Mouse (Mus musculus): Measurements from ENCODE around the gene Mfsd6.
A peak's percentile ranks its signal among the peaks of the same experiment; 100 is the strongest.

The Mfsd6 gene

DNA sequence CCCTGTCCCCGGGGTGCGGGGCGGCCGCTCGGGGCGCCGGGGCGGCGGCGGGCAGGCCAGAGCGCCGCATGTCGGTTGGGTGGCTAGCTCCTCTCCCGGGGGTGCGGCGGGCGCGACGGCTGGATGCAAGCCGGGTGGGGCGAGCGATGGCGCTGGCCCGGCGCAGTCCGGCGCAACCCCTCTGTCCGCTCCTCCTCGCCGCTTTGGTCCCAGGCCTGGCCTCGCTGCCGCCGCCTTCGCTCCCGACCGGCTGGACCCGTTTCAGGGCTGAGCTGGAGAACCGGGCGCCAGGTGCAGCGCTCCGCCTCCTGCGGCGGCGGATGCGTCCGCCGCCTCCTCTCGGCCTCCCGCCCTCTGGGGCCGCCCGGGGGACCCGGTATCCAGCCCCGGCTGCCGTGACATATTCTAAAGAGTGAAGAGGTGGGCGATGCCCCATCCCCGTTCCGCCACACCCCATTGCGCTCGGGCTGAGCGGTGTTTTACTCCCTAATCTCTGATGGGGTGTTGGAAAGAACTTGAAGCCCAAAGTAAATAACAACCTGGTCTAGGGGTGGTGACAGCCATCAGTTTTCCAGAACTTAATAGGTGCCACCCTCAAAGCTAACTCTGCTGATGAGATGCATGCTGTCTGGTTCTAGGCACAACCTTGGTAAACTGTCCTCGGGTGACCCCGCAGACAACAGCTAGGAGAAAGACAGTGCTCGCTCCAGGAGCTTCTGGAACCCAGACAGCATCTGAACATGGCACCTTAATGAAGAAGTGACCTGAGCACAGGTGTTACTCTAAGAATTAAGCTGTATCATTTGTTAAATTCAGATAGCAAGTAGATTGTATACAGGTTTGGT is at the start of gene Mfsd6:
Gene Mfsd6 (minus strand): TSS at position 407 of the 845 bp plus-strand sequence.
- no peak for DNase-seq (ENCODE audit: extremely low spot score, low read depth, low spot score)

GRCm38 (mm10) chr1:52765176-52766111 is 38.2 kb upstream of the Mfsd6 start:
- no peak for DNase-seq (ENCODE audit: extremely low spot score, low read depth, low spot score)

DNA sequence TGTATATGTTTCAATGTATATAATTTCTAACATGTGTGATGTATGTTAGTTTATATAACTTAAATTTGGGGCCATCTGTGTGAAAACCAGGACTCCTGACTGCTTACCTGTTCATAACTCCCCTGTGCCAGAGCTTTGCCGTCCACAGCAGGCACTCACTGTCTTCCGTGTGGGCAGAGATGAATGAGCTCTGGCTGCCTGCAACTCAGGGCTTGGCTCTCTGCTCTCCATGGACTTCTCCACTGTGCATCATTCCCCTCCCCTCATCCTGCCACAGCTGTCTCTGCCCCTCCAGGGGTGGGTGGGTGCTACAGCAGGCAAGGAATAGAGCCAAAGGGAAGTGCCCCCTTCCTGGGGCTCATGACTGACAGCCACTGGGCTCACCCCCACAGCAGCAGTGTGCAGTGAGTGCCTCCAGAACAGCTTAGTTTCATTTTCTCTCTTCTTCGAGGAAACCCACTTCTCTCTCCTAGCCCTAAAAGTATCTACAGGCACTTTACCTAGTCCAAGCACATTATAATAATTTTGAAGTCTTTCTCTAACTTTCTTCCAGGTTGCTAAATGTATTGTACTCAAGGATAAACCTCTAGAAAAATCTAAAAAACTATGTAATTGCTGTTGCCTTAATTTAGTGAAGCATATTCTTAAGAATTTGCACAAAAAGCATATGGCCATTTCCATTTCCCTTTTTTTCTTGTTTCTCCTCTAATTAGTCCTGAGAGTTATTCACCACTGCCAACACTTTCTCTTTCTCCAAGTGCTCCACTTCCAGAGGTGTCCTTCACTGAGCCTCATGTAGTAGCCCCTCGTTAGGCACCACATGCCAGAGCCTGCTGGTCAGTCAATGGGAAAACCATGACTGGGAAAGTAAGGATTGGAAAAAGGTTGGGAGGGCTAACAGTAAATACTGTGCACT is 36.9 kb upstream of the Mfsd6 start:
- no peak for DNase-seq (ENCODE audit: extremely low spot score, low read depth, low spot score)

GRCm38 (mm10) chr1:52758174-52758573 is 30.9 kb upstream of the Mfsd6 start:
- DNase-seq (ENCODE audit: extremely low spot score, low read depth, low spot score): no peak

DNA sequence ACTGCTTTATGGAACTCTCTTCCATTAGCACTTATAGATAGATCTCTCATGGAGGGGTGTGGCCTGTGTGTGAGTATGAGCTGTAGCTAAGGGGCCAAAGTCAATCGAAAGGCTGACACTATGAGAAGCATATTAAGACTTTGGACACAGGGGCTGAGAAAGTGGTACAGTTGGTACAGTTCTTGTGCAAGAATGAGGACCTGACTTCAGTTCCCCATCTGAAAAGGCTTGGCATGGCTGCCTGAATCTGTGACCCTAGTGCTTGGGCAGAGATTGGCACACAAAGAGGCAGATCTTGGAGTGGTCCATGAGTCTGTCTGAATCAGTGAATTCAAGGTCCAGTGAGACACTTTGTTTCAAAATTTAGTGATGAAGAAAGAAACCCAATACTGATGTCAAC is 27.1 kb upstream of the Mfsd6 start:
- no peak for DNase-seq (ENCODE audit: extremely low spot score, low read depth, low spot score)

- no peak for DNase-seq (ENCODE audit: extremely low spot score, low read depth, low spot score)
Observed at GRCm38 (mm10) chr1:52753828-52754227, 26.6 kb upstream of the Mfsd6 start.

DNA sequence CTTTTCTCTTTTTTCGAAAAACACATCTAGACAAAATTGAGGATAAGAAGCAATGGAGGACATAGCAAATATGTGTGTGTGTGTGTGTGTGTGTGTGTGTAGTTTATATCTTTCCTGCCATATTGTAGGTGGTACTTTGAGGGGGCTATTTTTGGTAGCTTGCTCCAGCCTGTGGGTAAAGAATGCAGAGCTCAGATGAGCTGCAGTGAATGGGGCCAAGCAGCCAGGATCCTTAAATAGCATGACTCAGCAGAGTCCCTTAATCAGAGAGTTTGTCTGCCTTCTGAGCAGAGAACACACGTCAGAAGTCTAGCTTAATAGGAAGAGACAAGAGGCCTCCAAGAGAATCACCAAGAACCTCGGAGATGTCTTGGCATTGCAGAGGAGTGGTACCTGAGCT is 25.4 kb upstream of the Mfsd6 start:
- DNase-seq (ENCODE audit: extremely low spot score, low read depth, low spot score): no peak

- DNase-seq (ENCODE audit: extremely low spot score, low read depth, low spot score): no peak
Observed at GRCm38 (mm10) chr1:52751634-52752033, 24.4 kb upstream of the Mfsd6 start.

DNA sequence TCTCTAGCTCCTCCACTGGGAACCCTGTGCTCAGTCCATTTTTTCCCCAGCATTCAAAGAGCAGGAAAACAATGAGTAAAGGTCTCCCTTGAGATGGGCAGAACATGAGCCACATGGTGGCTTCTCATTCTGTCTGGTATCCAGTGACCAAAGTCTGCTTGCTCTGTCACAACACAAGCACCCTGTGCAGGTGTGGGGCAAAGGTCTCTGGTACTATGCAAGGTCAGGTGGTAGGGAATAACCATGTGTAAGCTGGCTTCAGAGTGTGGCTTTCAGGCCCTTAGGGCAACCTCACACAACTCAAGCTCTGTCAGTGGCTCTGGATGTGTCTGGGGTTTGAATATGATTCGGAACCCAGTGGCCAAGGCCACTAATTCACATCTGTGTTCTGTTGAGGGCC is 22.7 kb upstream of the Mfsd6 start:
- DNase-seq (ENCODE audit: extremely low spot score, low read depth, low spot score): no peak

DNA sequence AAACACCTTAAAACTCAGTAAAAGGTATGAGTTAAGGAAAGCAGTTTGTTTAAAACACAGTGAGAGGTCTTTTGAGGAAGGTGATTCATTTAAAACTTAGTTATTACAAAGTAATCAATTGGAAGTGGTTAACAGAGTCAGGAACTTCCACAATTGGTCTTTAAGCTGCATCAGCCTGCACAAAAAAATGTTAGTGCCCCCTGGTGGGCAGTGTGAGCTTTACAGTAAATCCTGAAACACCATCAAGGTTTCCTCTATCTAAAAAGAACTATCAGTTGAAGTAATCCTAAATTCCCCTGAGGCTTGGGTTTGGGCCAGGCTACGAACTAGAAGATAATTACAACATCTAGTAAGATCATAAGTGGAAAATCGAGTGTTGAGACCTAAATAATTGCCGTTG is 21.0 kb upstream of the Mfsd6 start:
- DNase-seq (ENCODE audit: extremely low spot score, low read depth, low spot score): peak; percentile 37

GRCm38 (mm10) chr1:52742567-52742966 is 15.3 kb upstream of the Mfsd6 start:
- DNase-seq (ENCODE audit: extremely low spot score, low read depth, low spot score): no peak

DNA sequence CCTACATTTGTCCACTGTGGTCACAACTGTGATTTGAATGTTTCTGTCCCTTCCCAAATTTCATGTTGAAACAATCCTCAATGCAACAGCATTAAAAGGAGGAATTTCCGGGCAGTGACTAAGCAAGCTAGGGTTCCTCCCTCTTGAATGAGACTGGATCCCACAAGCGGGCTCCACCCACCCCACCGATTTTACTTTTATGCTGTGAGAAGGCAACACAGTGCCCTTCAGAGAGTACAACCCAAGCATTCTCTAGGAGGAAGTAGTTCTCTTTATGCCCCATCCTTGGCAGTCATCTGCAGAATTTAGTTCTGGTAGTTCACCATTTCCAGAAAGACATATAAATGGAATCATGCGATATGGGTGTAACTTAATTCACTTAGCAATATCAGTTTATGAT is 6.9 kb upstream of the Mfsd6 start:
- DNase-seq (ENCODE audit: extremely low spot score, low read depth, low spot score): no peak

GRCm38 (mm10) chr1:52730258-52730657 is 3.0 kb upstream of the Mfsd6 start:
- DNase-seq (ENCODE audit: extremely low spot score, low read depth, low spot score): no peak

- DNase-seq (ENCODE audit: extremely low spot score, low read depth, low spot score): no peak
Observed at GRCm38 (mm10) chr1:52728857-52729489, 1.7 kb upstream of the Mfsd6 start.

DNA sequence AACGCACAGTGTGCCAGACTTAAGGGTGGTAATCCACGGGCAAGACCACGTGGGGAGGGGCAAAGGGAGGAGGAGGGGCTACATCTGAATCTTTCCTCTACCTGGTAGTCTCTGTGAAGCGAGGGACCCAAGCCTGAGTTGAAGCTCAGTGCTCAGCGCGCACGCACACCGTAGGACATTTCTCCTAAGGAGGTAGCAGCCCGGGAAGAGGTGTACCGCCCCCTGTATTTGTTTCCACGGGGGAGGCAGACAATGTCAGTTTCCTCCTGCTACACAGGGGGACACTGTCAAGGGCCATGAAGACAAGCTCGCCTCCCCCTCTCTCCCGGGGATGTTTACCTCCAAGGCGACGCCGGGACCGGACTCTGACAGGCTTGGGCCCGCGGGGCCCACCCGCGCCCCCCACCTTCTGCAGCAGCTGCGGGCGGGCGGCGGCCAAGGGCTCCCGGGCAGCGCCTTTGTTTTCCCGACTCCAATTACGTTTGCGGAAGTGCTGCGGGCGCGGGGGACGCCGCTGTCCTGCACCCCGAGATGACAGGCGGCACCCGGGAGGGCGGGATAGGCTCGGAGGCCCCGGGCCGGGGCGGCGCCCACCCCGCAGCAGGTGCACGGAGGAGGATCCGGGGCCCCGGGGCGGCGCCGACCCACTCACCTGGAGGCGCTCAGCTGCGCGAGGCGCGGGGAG is 749 bp downstream of the Mfsd6 start:
- no peak for DNase-seq (ENCODE audit: extremely low spot score, low read depth, low spot score)

GRCm38 (mm10) chr1:52722586-52722985 is 4.7 kb downstream of the Mfsd6 start:
- no peak for DNase-seq (ENCODE audit: extremely low spot score, low read depth, low spot score)

DNA sequence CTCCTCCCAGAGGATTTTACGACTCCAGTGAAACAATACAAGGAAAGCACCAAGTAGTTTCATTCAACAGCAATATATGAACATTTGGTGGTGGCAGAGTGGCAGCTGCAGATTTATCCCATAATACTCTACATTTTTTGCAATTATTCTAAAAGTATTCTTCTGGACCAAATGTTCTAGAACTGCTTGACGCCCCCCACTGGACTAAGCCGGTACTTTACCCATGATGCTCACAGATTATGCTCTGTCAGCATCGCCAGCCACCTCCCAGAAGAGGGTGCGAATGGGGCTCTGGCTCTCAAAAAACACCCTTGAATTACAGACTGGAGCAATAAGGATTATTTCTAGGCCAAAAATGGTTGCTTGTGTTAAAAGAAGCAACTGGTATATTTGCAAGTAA is 8.2 kb downstream of the Mfsd6 start:
- no peak for DNase-seq (ENCODE audit: extremely low spot score, low read depth, low spot score)

- DNase-seq (ENCODE audit: extremely low spot score, low read depth, low spot score): no peak
Observed at GRCm38 (mm10) chr1:52718068-52718748, 9.1 kb downstream of the Mfsd6 start.

DNA sequence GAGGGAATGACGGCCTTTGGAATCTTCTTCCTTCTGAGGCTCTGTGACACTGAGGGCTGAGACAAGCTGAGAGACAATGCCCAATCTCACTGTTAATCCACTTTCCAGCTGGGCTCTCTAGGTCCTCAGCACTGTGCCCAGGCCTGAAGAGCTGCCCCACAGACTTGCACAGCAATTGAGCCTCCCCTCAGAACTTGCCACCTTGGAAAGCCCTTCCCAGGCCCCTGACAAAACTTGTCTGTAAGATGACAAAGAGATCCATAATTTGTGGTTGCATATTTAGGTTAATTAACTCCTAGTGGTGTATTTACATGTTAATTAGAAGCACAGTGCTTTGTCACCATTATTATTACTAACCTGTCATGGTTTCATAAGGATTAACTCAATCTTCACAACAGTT is 12.8 kb downstream of the Mfsd6 start:
- no peak for DNase-seq (ENCODE audit: extremely low spot score, low read depth, low spot score)

Measured in hindlimb bud, embryonic 11.5 days (tissue).